Mouse (Mus musculus) urinary bladder, adult 2 months (tissue): ENCODE data around the gene Dtl. TPM values are rescaled to one million over a fixed set of nuclear protein-coding genes. Genes with fewer than 3 reads are reported as not detected.

Experiments
- DNase-seq: peaks from one replicate; pipeline ENCODE4 v3.0.0; 2022; ENCODE audit warnings: low spot score
- polyA plus RNA-seq: library from polyadenylated mRNA; depleted of rRNA; stranded (reverse); fragments of >200 nt; gene quantifications from 2 replicates; pipeline ENCODE4 v1.2.3, GENCODE M21; 2012

Dtl gene
- polyA plus RNA-seq, 1 experiment: 1.0 TPM

DNA sequence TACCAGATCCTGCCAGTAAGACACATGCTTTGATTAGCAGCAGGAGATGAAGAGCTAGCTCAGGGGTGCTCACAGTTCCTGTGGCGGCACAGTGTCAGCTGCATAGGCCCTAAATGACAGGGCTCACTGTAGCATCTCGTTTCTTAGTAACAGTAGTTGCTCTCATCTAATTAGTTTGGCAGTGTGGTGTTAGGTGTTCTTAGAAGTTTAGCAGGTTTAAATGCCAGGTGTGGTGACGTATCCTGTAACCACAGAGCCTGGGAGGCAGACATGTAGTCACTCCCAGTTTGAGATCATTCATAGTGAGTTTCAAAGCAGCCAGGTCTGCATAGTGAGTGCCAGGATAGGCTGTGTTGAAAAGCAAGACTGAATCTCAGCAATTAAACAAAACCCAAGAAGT lies 4.2 kb upstream of the Dtl start:
- no peak for DNase-seq

DNA sequence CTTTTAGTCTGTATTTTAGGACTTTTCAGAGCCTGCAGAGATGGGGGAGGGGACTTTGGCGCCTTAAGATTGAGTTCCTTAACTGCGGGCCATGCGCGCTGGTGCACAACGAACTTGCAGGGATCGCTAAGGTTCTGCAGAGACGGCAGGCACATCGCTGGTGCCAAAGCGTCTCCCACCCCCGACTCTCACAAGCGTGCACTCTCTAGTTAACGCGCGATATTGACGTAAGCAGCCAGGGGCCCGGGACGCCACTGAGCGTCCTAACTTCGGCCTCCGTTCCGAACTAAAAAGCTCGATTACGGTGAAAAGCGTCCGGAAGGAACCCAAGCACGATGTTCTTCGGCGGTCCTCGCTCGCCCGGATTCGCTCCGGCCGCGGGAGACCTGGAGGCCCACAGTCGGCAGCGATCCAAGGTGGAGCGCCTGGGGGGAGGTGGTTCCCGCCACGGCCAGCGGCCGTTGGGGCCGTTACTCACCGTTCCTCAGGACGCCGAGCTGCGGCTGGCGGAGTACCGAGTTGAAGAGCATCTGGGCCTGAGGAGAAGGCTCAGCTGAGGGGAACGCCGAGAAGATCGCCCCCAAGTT lies 380 bp downstream of the Dtl start:
- no peak for DNase-seq

- no peak for DNase-seq
Measured at GRCm38 (mm10) chr1:191573906-191574639, 1.3 kb downstream of the Dtl start.

DNA sequence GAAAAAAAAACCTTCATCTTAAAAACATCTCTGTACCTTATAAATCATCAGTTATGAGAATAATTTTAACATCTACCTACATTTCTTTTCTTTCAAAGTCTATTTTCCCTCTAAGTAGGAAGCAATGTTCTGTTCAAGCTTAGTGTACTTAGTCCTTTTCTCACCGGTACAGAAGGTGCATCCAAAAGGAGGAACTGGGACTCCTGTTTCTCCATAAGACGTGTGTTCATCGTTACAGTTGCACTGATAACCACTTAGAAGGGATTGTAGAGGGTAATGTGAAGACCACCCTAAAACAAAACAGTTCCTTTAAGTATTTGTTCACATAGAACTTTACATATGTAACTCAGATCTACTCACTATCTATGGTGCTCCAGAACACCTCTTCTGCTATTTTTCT lies 4.9 kb downstream of the Dtl start:
- DNase-seq: no peak

DNA sequence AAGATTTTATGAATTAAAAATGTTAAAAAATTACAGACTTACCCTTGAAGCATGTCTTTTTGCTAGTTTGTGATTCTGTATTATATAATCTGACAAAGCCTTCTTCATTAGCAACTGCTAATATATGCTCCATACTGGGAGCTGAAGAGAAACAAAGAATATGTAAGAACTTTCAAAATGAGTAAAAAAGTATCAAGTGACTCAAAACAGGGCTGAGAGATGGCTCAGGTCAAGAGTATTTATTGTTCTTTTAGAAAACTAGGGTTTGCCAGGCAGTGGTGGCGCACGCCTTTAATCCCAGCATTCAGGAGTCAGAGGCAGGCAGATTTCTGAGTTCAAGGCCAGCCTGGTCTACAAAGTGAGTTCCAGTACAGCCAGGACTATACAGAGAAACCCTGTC lies 5.7 kb downstream of the Dtl start:
- DNase-seq: no peak

DNA sequence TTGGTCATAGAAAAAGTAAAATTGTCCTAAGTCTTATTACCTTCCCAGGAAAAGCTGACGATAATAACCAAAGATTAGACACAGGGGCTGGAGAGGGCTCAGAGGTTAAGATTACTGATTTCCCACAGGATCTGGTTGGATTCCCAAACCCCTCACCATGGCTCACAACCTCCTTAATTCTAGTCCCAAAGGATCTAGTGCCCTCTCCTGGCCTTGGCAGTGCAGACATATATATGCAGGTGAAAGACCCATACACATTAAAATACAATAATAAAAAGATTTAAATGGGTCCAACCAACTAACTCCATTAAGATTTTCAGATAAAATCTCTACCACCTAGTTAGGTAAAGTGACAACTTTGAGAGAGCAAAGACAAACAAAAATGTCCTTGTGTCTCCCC lies 7.5 kb downstream of the Dtl start:
- no peak for DNase-seq

DNA sequence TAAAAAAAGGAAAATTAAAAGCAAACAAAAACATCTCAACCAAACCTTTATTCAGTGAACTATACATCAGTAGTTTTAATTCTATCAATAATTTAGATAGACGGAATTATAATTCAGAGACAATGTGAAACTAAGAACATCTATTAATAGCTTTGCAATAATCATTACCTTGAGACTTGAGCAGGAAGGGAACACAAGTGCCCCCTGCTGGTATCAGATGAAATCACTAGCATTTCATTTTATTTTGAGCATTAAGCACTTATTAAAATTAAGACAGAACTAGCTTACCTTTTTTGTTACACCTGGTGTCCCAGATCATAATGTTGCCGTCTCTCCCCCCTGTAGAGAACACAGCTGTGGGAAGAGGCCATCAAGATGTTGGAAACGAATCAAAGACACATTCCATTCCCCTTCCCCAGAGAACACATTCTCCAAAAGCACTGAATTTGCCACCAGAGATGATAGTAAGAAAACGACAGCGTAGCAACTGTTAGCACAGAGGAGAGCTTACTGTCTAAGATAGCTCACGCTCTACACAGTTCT lies 12.4 kb downstream of the Dtl start:
- DNase-seq: no peak

DNA sequence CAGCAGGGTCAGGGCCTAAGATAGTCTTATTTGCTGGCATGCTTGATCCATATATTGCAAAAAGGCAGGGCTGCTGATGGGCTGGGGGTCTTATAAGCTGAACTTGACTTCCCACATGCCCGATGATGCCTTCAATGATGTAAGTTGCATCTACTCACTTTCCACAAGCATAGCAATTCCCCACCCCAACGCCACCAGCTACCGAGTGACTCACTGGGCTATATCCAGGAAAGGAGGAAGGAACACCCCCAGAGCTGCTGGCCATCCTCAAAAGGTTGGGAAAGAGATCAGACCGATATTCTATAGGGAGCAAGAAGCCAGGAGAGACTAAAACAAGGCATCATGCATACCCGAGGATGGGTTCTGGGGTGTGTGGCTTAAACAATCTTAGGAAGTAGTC lies 15.6 kb downstream of the Dtl start:
- DNase-seq: no peak

DNA sequence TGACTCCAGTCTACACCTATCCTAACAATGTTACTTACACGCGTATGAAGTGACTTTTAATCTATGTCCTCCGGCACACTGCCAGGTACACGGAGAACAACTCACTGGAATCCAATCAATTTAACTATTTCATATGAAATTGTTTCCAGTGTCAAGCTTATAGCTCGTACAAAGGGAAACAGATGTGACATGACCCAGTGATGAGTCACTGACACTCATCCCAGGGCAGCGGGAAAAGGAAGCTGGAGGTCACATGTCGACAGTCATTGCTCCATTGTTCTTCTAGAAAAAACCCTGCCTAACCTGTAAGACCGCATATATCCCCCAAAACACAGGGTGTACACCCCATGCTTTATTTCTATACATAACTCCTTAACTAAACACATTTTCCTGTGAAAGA lies 18.2 kb downstream of the Dtl start:
- no peak for DNase-seq

DNA sequence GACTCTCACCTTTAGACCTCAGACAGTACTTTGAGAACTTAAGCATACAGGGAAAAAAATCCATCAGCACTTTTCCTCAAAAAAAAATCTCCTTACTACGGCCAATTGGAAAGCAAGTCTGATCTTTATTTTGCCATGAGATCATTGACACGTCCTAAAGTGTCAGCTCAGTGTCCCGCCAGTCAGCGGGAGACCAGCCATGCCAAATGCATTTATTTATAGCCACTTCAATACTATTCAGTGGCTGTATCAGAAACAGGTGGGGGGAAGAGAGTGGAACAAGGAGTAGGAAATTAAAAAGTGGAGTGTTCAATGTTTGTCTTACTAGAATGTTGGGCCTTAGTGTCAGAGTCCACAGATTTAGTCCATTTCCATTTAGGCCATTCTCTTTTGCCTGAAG lies 24.6 kb downstream of the Dtl start:
- DNase-seq: no peak

GRCm38 (mm10) chr1:191543747-191544146 lies 31.6 kb downstream of the Dtl start:
- DNase-seq: no peak

GRCm38 (mm10) chr1:191541619-191542018 lies 33.7 kb downstream of the Dtl start:
- no peak for DNase-seq

GRCm38 (mm10) chr1:191541014-191541413 lies 34.3 kb downstream of the Dtl start:
- no peak for DNase-seq

GRCm38 (mm10) chr1:191540300-191540699 lies 35.0 kb downstream of the Dtl start:
- DNase-seq: no peak

DNA sequence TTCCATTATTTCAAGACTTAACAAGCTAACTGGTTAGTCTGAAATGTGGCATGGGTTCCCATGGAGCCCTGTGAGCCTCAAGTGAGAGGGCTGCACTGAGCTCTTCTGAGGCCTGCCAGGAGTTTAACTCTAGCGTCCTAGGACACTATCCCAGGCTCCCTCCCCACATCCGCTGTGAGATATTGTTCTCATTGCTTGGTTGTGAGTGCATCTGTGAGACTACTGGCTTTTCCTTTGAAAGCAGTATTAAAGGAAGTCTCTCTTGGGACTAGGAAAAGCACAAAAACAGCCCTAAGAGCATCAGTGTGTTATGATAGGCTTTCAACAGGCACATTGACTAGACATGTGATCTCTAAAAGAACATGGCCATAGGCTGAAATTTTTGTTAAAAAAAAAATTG lies 40.4 kb downstream of the Dtl start:
- DNase-seq: no peak

- DNase-seq: no peak
Measured at GRCm38 (mm10) chr1:191531023-191531422, 44.3 kb downstream of the Dtl start.

- no peak for DNase-seq
Measured at GRCm38 (mm10) chr1:191529406-191529805, 45.9 kb downstream of the Dtl start.

- no peak for DNase-seq
Measured at GRCm38 (mm10) chr1:191527921-191528612, 47.3 kb downstream of the Dtl start.

DNA sequence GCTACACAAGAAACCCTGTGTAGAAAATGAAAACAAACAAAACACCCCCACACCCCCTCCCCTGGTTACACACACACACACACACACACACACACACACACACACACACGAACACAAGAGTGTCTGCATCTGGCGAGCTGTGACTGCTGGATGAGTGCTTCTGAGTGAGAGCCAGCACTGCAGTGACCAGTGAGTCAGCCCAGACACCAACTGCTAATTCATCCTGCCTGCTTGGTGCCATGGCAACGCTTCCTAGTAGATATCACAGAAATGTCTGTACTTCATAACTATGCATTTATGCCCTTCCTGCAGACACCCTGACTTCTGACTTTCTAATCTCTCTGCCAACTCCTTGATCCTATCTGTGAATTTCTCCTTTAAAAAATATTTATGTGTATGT lies 48.3 kb downstream of the Dtl start:
- DNase-seq: no peak

DNA sequence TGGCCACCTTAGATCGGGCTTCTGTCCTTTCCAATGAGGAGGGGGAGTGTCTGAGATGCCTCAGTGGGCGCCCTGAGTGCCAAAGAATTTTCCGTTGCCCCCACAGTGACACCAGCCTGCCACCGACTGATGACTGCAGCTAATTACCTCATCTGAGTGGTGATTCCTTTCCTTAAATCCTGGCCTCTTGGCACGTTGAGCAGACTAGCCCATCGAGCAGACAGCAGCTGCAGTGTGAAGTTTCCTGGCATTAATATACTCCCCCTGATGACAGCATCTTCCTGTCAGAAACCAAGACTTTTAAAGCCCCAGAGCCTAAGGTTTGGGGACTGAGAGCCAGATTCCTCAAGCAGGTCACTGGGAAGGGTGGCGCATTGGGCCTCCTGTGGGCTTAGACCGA lies 53.9 kb downstream of the Dtl start:
- no peak for DNase-seq

DNA sequence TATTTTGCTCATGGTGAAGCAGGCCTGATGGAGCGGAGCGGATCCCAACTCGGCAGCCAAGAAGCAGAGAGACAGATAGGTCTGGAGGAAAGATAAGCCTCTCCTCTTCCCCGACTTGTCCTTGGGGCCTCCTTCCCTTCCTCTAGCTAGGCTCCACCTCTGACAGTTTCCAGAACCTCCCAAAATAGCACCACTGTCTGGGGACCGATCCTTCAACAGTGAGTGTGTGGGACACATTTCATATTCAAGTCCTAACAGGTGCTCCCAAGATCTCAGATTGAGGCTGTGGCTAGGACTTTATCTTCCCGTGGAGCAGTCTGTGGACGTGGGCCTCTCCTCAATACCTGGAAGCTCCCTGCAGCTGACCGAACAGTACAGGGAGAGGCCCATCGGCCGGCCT lies 54.7 kb downstream of the Dtl start:
- no peak for DNase-seq

GRCm38 (mm10) chr1:191520194-191520593 lies 55.1 kb downstream of the Dtl start:
- DNase-seq: no peak
